Mouse (Mus musculus) MEL-GATA-1-ER (cell line): ENCODE data around the gene Itga2.
A peak's percentile ranks its signal among the peaks of the same experiment; 100 is the strongest.

Experiments used
- DNase-seq: peaks from one replicate; pipeline ENCODE4 v3.0.0-alpha.2; 2012; ENCODE audit warnings: low read depth; ENCODE audit errors: extremely low read depth

The Itga2 gene

GRCm38 (mm10) chr13:114931775-114932294 lies at the start of gene Itga2:
Gene Itga2, minus strand, starts transcription at chr13:114932100.
- no peak for DNase-seq

GRCm38 (mm10) chr13:114980831-114981419 lies 49.0 kb upstream of the Itga2 start:
- no peak for DNase-seq

- no peak for DNase-seq
These were observed 42.7 kb upstream of the Itga2 start for GRCm38 (mm10) chr13:114974484-114975042.

- no peak for DNase-seq
These were observed 40.0 kb upstream of the Itga2 start for GRCm38 (mm10) chr13:114971905-114972304.

DNA sequence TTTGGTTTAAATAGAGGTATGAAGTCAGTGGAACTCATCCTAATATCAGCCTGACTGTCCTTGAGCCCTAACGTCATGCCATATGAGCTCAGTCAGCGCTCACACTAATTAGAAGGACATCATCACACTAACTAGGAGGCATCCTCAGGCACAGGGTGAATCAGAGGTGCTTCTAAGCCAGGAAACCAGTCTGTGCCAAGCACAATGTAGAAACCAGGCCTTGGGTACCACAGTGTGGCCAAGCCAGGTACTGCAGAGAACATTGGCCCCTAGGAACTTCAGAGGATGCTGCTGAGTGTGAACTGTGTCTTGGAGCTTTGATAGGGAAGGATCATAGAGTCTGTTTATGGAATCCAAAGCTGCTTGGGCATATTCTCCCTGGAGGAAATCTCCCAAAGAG lies 32.3 kb upstream of the Itga2 start:
- DNase-seq: peak; percentile 22

GRCm38 (mm10) chr13:114954516-114954915 lies 22.6 kb upstream of the Itga2 start:
- DNase-seq: no peak

DNA sequence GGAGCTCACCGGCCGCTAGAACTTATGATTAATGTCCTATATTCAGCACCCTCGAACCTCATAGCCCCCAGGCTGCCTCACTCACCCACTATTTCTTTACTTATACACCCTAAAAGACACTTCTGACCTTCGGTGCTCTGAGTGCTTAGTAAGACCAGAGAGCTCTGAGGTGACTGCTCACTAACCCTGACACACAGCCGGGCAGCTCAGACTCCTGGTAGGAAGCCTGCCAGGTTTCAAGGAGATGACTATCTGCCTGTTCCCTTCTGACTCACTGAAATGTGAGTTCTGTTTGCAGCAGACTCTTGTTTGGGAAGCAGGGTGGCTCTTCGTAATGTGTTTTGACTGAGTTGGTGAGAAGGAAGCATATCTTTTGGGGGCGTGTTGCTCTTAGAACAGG lies 1.6 kb upstream of the Itga2 start:
- DNase-seq: no peak

DNA sequence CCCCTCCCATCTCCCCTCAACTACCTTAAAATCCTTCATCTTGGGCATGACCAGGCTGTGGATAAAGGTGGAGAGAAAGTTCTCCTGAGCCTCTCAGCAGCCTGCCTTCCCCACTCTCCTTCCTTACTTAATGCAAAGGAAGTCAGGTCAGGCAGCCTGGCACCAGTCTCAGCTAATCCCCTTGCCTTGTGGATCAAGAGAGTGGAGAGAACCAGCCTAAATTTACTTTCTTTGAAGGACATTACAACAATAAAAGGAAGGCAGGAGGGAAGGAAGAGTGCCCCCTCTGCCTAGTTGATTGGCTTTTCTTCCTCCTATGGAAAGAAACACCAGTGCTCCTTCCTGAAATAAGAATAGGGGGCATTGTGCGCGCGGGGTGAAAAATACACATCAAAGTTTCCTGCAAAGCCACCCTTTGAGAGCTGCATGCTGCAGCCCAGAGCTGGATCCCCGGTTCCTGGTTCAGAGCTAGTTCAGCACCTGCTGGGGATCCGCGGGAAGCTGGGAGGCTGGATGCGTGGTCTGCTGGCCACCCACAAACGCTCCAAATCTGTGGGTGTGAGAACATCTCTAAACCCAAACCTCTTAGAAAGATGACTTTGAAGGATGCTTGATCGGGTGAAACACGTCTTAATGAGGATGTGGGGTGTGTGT lies 777 bp downstream of the Itga2 start:
- DNase-seq: no peak

- no peak for DNase-seq
These were observed 7.1 kb downstream of the Itga2 start for GRCm38 (mm10) chr13:114924785-114925184.

DNA sequence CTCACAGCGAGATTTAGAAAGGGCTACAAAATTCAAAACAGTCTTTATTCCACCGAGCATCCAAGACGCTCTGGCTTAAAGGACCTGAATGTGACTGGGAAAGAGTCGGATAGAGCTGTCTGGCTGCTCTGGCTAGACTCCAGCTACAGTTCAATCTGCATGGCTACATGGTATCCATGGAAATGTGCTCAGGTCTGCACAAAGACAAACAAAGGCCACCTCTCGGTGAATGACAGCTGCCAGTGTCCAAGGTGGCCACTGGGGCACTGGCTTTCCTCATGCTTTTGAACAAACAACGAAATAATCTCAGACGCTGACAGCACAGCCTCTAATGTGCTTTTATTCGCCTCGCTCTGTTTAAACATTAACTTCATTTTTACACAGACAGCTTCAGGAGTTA lies 8.6 kb downstream of the Itga2 start:
- no peak for DNase-seq

DNA sequence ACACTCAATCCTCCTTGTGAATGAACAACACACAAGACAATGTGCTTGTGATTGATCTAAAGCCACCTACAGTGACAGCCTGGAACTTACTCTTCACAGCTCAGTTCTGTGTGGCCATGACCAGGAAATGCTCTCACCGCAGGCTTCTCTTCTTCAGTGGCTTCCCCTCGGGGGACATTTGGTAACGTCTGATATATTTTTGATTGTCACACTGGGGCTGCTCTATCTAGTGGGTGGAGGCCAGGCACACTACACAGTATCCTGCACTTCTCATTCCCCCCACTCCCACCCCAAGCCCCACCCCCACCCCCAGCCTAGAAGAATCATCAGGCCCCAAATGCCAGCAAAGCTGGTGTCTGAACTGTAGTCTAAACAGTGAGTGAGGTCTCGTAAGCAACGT lies 16.1 kb downstream of the Itga2 start:
- no peak for DNase-seq

DNA sequence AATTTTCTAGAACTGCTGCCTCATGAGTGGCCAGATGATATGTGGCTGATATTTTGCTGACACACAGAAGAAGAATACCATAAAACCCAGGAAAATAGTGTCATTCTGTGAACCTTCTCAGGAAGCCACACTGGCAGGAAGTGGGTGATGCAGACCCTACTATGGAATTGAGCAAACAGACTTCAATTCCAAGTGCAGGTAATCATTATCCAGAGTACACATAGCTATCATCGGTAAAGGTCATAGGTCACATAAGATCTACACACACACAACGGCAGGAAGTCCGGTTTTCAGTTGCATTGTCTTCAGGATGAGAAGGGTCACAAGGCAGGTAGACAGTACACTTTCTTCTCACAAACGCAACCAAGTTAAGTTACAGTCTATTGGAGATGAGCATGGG lies 16.9 kb downstream of the Itga2 start:
- DNase-seq: no peak

GRCm38 (mm10) chr13:114914559-114914958 lies 17.3 kb downstream of the Itga2 start:
- DNase-seq: no peak

- DNase-seq: no peak
These were observed 21.3 kb downstream of the Itga2 start for GRCm38 (mm10) chr13:114910629-114911028.

DNA sequence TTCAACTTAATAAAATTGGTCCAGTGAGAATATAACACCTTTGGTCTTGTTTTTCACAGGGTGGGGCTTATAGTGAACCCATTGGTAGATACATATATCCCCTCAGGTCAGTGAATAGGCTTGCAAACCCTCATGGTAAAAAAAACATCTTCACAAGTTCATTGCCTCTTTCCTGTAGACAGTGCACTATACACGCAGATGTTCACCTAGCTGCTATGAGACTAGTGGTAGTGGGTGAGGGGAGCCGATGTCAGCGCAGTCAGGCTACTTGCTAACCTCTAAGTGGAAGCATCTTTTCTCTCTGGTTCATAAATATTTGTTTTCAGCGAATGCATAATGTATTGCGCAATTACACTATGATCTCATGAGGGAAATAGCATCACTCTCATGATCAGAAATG lies 22.4 kb downstream of the Itga2 start:
- DNase-seq: no peak

- no peak for DNase-seq
These were observed 24.0 kb downstream of the Itga2 start for GRCm38 (mm10) chr13:114907876-114908275.

GRCm38 (mm10) chr13:114896751-114897386 lies 35.0 kb downstream of the Itga2 start:
- DNase-seq: no peak

DNA sequence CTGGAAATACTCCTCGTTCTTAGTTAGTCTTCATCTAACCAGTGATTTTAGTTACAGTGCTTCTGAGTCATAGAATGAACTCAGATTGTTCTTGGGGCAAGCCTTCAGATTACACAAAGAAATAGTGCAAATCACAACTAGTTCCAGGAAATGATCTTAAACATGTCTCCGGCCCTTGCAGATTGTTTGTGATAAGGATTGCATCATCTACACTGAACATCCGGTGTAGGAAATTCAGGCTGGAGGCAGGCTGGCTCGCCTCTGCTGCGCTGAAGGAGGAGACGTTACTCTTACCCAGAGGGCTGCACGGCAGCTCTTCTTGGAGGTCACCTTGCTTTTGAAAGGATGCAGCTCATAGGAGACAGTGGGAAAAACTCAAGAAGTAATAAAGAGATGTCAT lies 36.0 kb downstream of the Itga2 start:
- no peak for DNase-seq

- DNase-seq: no peak
These were observed 37.2 kb downstream of the Itga2 start for GRCm38 (mm10) chr13:114894718-114895117.

GRCm38 (mm10) chr13:114891655-114892054 lies 40.2 kb downstream of the Itga2 start:
- no peak for DNase-seq

GRCm38 (mm10) chr13:114887695-114888094 lies 44.2 kb downstream of the Itga2 start:
- DNase-seq: no peak

DNA sequence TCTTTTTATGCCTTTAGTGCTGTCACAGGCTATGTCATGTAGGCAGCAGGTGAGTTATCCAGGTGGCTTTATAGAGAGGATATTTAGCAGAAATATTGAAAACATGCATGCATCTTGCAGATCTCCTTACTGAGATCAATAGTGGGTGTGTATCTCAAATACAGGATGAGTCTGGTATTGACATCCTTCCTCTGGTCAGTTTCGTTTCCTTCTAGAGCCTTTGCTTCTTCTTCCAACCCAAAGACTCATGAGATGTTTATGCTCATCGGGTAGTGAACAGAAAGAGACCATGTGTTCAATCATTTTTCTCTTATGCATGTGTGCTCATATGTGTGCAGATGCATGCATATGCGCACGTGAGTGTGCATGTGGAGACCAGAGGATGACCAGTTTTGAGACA lies 44.6 kb downstream of the Itga2 start:
- no peak for DNase-seq
